Mouse (Mus musculus): ENCODE measurements at regions not wholly inside any gene's neighbourhood (a gene's known extent, or its start where the extent isn't known, plus 50 kb on each side); places are given as distances from the start of the nearest gene placed in this dataset.

GRCm38 (mm10) chr7:74687303-74688115, 132.9 kb upstream of the Slco3a1 start:
- Histone ChIP-seq H3K9me3 (replicated peaks) (no peaks in the 10 kb centered on the region), H3K27ac (no peak overlapping the region), H3K36me3 (no peaks in the 10 kb centered on the region), H3K4me3 (no peak overlapping the region), H3K27me3 (no peaks in the 10 kb centered on the region), H3K9ac (no peak overlapping the region), H3K4me2 (no peak overlapping the region), H3K4me1 (replicated peaks) (no peaks in the 10 kb centered on the region)
- 65% methylated on average over 13 of the region's 13 CpGs for WGBS
- no peak for ATAC-seq (replicated peaks; ENCODE audit: insufficient number of reproducible peaks, insufficient read depth, low FRiP score, low read depth)

- Histone ChIP-seq H3K4me3 (no peak overlapping the region), H3K9ac (no peak overlapping the region), H3K27ac (no peak overlapping the region), H3K36me3 (no peaks in the 10 kb centered on the region), H3K27me3 (no peaks in the 10 kb centered on the region), H3K4me2 (no peak overlapping the region), H3K9me3 (replicated peaks) (no peaks in the 10 kb centered on the region), H3K4me1 (replicated peaks) (no peaks in the 10 kb centered on the region)
- 53% methylated on average over 2 of the region's 2 CpGs for WGBS
- no peak for ATAC-seq (replicated peaks; ENCODE audit: insufficient number of reproducible peaks, insufficient read depth, low FRiP score, low read depth)
Measured at GRCm38 (mm10) chr7:74683979-74684378, 129.4 kb upstream of the Slco3a1 start.

- no peaks in the 10 kb centered on the region for H3K4me1 ChIP-seq (replicated peaks)
Measured at GRCm38 (mm10) chr7:74673626-74674295, 119.2 kb upstream of the Slco3a1 start.

GRCm38 (mm10) chr7:74669110-74669509, 114.5 kb upstream of the Slco3a1 start:
- ATAC-seq (replicated peaks; ENCODE audit: insufficient number of reproducible peaks, insufficient read depth, low FRiP score, low read depth): no peak
- no peak overlapping the region for H3K4me2 ChIP-seq
- no peak overlapping the region for H3K4me3 ChIP-seq
- no peak overlapping the region for H3K9ac ChIP-seq
- H3K36me3 ChIP-seq: no peaks in the 10 kb centered on the region
- no peaks in the 10 kb centered on the region for H3K4me1 ChIP-seq (replicated peaks)
- H3K9me3 ChIP-seq (replicated peaks): no peaks in the 10 kb centered on the region
- no peaks in the 10 kb centered on the region for H3K27me3 ChIP-seq
- no peak overlapping the region for H3K27ac ChIP-seq

More at GRCm38 (mm10) chr7:74673626-74674295, 119.2 kb upstream of the Slco3a1 start:
- H3K9ac ChIP-seq: no peak overlapping the region
- H3K36me3 ChIP-seq: no peaks in the 10 kb centered on the region
- no peak overlapping the region for H3K4me3 ChIP-seq
- no peaks in the 10 kb centered on the region for H3K9me3 ChIP-seq (replicated peaks)
- no peak overlapping the region for H3K4me2 ChIP-seq
- no peaks in the 10 kb centered on the region for H3K27me3 ChIP-seq
- H3K27ac ChIP-seq: no peak overlapping the region
- WGBS: 72% methylated on average over 4 of the region's 4 CpGs
- no peak for ATAC-seq (replicated peaks; ENCODE audit: insufficient number of reproducible peaks, insufficient read depth, low FRiP score, low read depth)

GRCm38 (mm10) chr7:74667106-74667505, 112.5 kb upstream of the Slco3a1 start:
- Histone ChIP-seq H3K4me3 (no peak overlapping the region), H3K9me3 (replicated peaks) (no peaks in the 10 kb centered on the region), H3K27me3 (no peaks in the 10 kb centered on the region), H3K9ac (no peak overlapping the region), H3K27ac (no peak overlapping the region), H3K4me1 (replicated peaks) (no peaks in the 10 kb centered on the region), H3K4me2 (no peak overlapping the region), H3K36me3 (no peaks in the 10 kb centered on the region)
- 0 out of 2 replicates have a peak, but pooled peaks have one; percentile 39 for ATAC-seq (replicated peaks; ENCODE audit: insufficient number of reproducible peaks, insufficient read depth, low FRiP score, low read depth)
- WGBS: 39% methylated on average over 3 of the region's 3 CpGs

GRCm38 (mm10) chr7:74663820-74664219, 109.2 kb upstream of the Slco3a1 start:
- H3K27ac ChIP-seq: no peak overlapping the region
- H3K27me3 ChIP-seq: no peaks in the 10 kb centered on the region
- H3K4me1 ChIP-seq (replicated peaks): no peaks in the 10 kb centered on the region
- no peaks in the 10 kb centered on the region for H3K36me3 ChIP-seq
- no peak overlapping the region for H3K4me3 ChIP-seq
- WGBS: 93% methylated on average over 1 of the region's 1 CpGs
- no peaks in the 10 kb centered on the region for H3K9me3 ChIP-seq (replicated peaks)
- ATAC-seq (replicated peaks; ENCODE audit: insufficient number of reproducible peaks, insufficient read depth, low FRiP score, low read depth): no peak
- no peak overlapping the region for H3K9ac ChIP-seq
- H3K4me2 ChIP-seq: no peak overlapping the region

- no peaks in the 10 kb centered on the region for H3K27me3 ChIP-seq
- H3K4me3 ChIP-seq: no peak overlapping the region
- H3K36me3 ChIP-seq: no peaks in the 10 kb centered on the region
- H3K27ac ChIP-seq: no peak overlapping the region
- 39% methylated on average over 2 of the region's 2 CpGs for WGBS
- no peak overlapping the region for H3K9ac ChIP-seq
- H3K4me2 ChIP-seq: no peak overlapping the region
- no peaks in the 10 kb centered on the region for H3K4me1 ChIP-seq (replicated peaks)
- no peak for ATAC-seq (replicated peaks; ENCODE audit: insufficient number of reproducible peaks, insufficient read depth, low FRiP score, low read depth)
- H3K9me3 ChIP-seq (replicated peaks): no peaks in the 10 kb centered on the region
Measured at GRCm38 (mm10) chr7:74647310-74647709, 92.7 kb upstream of the Slco3a1 start.

- no peaks in the 10 kb centered on the region for H3K36me3 ChIP-seq
- 89% methylated on average over 4 of the region's 4 CpGs for WGBS
- no peaks in the 10 kb centered on the region for H3K27me3 ChIP-seq
- H3K4me1 ChIP-seq (replicated peaks): no peaks in the 10 kb centered on the region
- no peak overlapping the region for H3K4me3 ChIP-seq
- no peak overlapping the region for H3K27ac ChIP-seq
- no peak overlapping the region for H3K4me2 ChIP-seq
- H3K9ac ChIP-seq: no peak overlapping the region
- no peaks in the 10 kb centered on the region for H3K9me3 ChIP-seq (replicated peaks)
- ATAC-seq (replicated peaks; ENCODE audit: insufficient number of reproducible peaks, insufficient read depth, low FRiP score, low read depth): no peak
Measured at GRCm38 (mm10) chr7:74640171-74640570, 85.6 kb upstream of the Slco3a1 start.

GRCm38 (mm10) chr7:74632217-74632616, 77.6 kb upstream of the Slco3a1 start:
- Histone ChIP-seq H3K4me1 (replicated peaks) (no peaks in the 10 kb centered on the region), H3K9me3 (replicated peaks) (no peaks in the 10 kb centered on the region), H3K36me3 (no peaks in the 10 kb centered on the region), H3K4me2 (no peak overlapping the region), H3K4me3 (no peak overlapping the region), H3K9ac (no peak overlapping the region), H3K27ac (no peak overlapping the region), H3K27me3 (no peaks in the 10 kb centered on the region)
- ATAC-seq (replicated peaks; ENCODE audit: insufficient number of reproducible peaks, insufficient read depth, low FRiP score, low read depth): no peak
- whole genome bisulfite sequencing: 81% methylated on average over 8 of the region's 8 CpGs

DNA sequence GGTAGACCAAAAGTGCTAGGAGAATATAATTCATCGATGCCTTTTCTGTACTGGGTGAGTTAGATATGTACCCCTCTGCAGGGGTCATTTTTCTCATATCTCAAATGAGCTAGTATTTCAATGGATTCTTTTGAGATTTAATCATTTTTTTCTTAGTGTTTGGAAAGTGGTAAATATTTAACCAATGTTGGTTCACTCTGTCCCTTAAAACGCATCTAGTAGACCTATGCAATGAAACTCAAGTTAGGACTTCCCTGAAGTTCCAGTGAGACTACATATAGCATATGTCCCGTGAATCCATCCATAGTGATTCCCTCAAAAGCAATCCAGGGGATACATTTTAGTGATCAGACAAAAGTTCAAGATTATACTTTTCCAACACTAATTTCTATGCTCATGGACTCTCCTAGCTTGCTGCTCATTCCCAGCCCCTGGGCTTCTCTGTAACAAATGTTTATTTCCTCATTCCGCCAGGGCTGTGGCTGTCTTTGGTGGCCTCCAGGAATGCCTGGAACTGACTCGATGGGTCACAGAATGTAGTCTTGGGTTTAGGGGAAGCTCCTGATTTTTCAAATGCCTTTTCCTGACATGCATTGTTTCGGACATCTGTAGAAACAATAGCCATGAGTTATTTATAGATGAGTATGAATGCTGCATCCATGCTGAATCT, 74.4 kb upstream of the Slco3a1 start:
- Histone ChIP-seq H3K4me2 (no peak overlapping the region), H3K9me3 (replicated peaks) (no peaks in the 10 kb centered on the region), H3K4me1 (replicated peaks) (no peaks in the 10 kb centered on the region), H3K36me3 (no peaks in the 10 kb centered on the region), H3K4me3 (no peak overlapping the region), H3K27ac (no peak overlapping the region), H3K27me3 (no peaks in the 10 kb centered on the region), H3K9ac (no peak overlapping the region)
- WGBS: 70% methylated on average over 6 of the region's 6 CpGs
- no peak for ATAC-seq (replicated peaks; ENCODE audit: insufficient number of reproducible peaks, insufficient read depth, low FRiP score, low read depth)
